Mouse (Mus musculus): ENCODE data around the gene Olfr536. TPM values are rescaled to one million over a fixed set of nuclear protein-coding genes. Genes with fewer than 3 reads are reported as not detected.
"Not testable (repeated sequence)": the region's sequence is repeated elsewhere in the genome, so short reads cannot be mapped to it uniquely, and the experiment has no call there.

Olfr536 gene
- not detected in 2 replicates for polyA plus RNA-seq (2015; fragmentation: Nextera tagmentation; extraction: Ambion mirVana)

DNA sequence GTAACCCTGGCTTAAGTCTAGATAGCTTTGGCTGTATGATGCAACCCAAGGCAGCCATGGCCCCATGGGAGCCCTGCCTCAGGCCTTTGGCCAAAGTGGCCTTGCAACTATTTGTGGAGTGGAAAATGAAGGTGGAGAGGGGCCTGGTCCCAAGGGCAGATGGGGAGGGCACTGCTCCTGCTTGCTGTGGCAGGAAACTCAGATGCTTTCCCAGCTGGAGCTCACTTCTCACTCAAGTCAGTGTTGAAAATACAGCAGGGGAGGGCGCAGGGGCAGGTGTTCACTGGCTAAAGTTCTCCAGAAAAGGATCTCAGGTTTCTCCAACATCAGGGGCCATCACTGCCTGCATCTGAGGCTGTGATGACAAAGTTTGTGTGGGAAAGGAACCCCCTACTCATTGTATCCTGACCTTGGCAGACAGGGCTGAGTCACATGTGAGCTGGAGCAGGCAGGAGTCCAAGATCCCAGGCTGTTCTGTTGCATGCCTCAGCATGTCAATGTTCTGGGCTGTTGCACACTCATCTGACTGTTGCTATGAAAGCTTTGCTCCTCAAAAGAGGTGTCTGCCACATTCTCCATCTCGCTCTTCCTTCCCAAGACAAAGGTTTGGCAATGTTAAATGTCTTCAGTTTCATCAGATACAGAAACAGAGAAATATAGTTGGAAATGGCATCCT is at the start of gene Olfr536:
Olfr536 (minus strand) TSS at position 51 of the 676 bp plus-strand sequence.
- 54% methylated on average over 2 of the region's 2 CpGs for WGBS (ENCODE audit: insufficient replicate concordance)
- H3K27ac ChIP-seq (ENCODE audit: low read length); H3K36me3 ChIP-seq (ENCODE audit: control insufficient read depth, insufficient read depth); H3K9ac ChIP-seq (ENCODE audit: low read depth, low read length); H3K9me3 ChIP-seq (replicated peaks; ENCODE audit: control insufficient read depth, low read length); H3K27me3 ChIP-seq (ENCODE audit: control insufficient read depth, insufficient read depth, low read depth, low read length); ATAC-seq (ENCODE audit: low read depth); H3K4me1 ChIP-seq (ENCODE audit: control insufficient read depth, low read depth, low read length); H3K4me3 ChIP-seq (ENCODE audit: low read depth, low read length); H3K4me2 ChIP-seq (ENCODE audit: low read depth, low read length): not testable (repeated sequence)

DNA sequence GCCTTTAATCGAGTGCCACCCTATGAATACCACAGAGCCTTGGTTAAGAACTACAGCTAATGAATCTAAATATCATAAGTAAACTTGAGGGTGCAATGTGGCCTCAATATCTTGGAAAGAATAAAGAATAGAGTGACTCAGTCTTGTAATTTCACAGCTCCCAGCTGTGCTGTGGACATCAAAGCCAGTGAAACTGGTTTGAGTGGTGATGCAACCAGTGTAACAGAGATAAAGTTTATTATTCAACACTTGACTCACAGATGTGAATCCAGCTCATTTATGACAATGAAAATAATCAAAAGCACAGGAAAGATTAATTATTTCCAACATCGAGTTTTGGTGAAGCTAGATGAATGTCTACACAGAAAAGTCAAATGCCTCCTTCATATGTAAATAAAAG is 32.5 kb upstream of the Olfr536 start:
- ATAC-seq (ENCODE audit: low read depth): no peak
- no peaks in the 10 kb centered on the region for H3K36me3 ChIP-seq (ENCODE audit: control insufficient read depth, insufficient read depth)
- H3K4me2 ChIP-seq (ENCODE audit: low read depth, low read length): no peak overlapping the region
- no peak overlapping the region for H3K27ac ChIP-seq (ENCODE audit: low read length)
- 38% methylated on average over 2 of the region's 2 CpGs for WGBS (ENCODE audit: insufficient replicate concordance)
- no peaks in the 10 kb centered on the region for H3K9me3 ChIP-seq (replicated peaks; ENCODE audit: control insufficient read depth, low read length)
- no peaks in the 10 kb centered on the region for H3K27me3 ChIP-seq (ENCODE audit: control insufficient read depth, insufficient read depth, low read depth, low read length)
- H3K4me3 ChIP-seq (ENCODE audit: low read depth, low read length): no peak overlapping the region
- no peaks in the 10 kb centered on the region for H3K4me1 ChIP-seq (ENCODE audit: control insufficient read depth, low read depth, low read length)
- no peak overlapping the region for H3K9ac ChIP-seq (ENCODE audit: low read depth, low read length)

DNA sequence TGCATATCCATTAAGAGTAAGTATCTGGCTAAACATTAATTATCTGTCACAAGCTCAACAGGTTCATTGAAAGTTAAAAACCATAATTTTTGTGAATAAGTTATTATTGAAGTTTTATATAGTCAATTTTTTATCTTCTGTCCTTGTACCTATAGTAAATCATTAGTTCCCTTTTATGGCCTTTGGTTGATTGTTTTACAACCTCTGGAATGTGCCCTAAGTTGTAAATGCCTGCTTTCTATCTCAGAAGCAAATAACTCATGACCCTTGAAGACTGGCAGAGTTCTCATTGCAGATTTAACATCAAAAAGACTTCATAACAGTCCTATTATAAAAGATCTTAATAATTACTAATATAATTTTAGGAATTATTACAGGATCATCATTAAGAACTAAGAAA is 12.5 kb downstream of the Olfr536 start:
- Histone ChIP-seq H3K27ac (ENCODE audit: low read length) (no peak overlapping the region), H3K4me1 (ENCODE audit: control insufficient read depth, low read depth, low read length) (no peaks in the 10 kb centered on the region), H3K4me2 (ENCODE audit: low read depth, low read length) (no peak overlapping the region), H3K9me3 (replicated peaks; ENCODE audit: control insufficient read depth, low read length) (no peaks in the 10 kb centered on the region), H3K9ac (ENCODE audit: low read depth, low read length) (no peak overlapping the region), H3K36me3 (ENCODE audit: control insufficient read depth, insufficient read depth) (no peaks in the 10 kb centered on the region), H3K4me3 (ENCODE audit: low read depth, low read length) (no peak overlapping the region), H3K27me3 (ENCODE audit: control insufficient read depth, insufficient read depth, low read depth, low read length) (no peaks in the 10 kb centered on the region)
- no peak for ATAC-seq (ENCODE audit: low read depth)

DNA sequence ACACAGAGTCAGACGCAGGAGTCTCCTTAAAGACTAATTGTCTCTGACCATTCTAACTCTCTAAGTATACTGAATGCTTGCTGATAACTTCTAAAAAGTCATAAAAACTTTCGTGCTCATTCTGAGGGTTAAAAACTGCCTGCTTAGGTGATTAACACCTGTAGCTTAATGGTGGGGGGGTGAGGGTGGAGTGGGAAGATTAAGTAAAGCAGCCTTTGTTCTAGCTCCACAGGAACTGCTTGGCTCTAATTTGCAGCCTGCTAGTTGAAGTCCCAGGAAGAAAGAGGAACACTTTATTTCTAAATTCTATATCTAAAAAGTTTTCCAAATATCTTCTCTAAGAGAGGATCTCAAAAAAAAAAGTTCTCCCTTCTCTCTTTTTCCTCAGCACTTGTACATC is 13.0 kb downstream of the Olfr536 start:
- Histone ChIP-seq H3K36me3 (ENCODE audit: control insufficient read depth, insufficient read depth) (no peaks in the 10 kb centered on the region), H3K4me2 (ENCODE audit: low read depth, low read length) (no peak overlapping the region), H3K9ac (ENCODE audit: low read depth, low read length) (no peak overlapping the region), H3K27me3 (ENCODE audit: control insufficient read depth, insufficient read depth, low read depth, low read length) (no peaks in the 10 kb centered on the region), H3K4me1 (ENCODE audit: control insufficient read depth, low read depth, low read length) (no peaks in the 10 kb centered on the region), H3K4me3 (ENCODE audit: low read depth, low read length) (no peak overlapping the region), H3K27ac (ENCODE audit: low read length) (no peak overlapping the region), H3K9me3 (replicated peaks; ENCODE audit: control insufficient read depth, low read length) (no peaks in the 10 kb centered on the region)
- ATAC-seq (ENCODE audit: low read depth): no peak
- WGBS (ENCODE audit: insufficient replicate concordance): 17% methylated on average over 2 of the region's 2 CpGs

DNA sequence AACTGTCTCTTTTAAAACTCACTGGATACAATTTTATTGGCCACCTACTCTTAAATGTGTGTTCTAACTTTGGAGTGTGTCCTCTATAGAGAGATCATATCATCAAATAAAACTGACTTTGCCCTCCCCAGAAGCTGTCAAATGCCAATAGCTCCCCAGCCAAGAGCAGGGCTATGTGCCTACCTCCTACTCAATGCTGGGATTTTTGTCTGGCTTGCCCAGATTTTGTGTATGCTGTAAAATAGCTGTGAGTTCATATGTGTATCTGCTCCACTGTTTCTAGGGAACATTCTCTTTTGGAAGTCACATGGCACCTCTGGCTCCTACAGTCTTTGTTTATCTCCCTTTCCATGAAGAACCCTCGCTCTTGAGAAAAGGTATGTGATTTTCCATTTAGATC is 18.2 kb downstream of the Olfr536 start:
- no peak overlapping the region for H3K4me2 ChIP-seq (ENCODE audit: low read depth, low read length)
- WGBS (ENCODE audit: insufficient replicate concordance): 45% methylated on average over 1 of the region's 1 CpGs
- no peaks in the 10 kb centered on the region for H3K36me3 ChIP-seq (ENCODE audit: control insufficient read depth, insufficient read depth)
- no peaks in the 10 kb centered on the region for H3K9me3 ChIP-seq (replicated peaks; ENCODE audit: control insufficient read depth, low read length)
- ATAC-seq (ENCODE audit: low read depth): no peak
- H3K27ac ChIP-seq (ENCODE audit: low read length): no peak overlapping the region
- no peak overlapping the region for H3K4me3 ChIP-seq (ENCODE audit: low read depth, low read length)
- no peak overlapping the region for H3K9ac ChIP-seq (ENCODE audit: low read depth, low read length)
- H3K4me1 ChIP-seq (ENCODE audit: control insufficient read depth, low read depth, low read length): no peaks in the 10 kb centered on the region
- no peaks in the 10 kb centered on the region for H3K27me3 ChIP-seq (ENCODE audit: control insufficient read depth, insufficient read depth, low read depth, low read length)

DNA sequence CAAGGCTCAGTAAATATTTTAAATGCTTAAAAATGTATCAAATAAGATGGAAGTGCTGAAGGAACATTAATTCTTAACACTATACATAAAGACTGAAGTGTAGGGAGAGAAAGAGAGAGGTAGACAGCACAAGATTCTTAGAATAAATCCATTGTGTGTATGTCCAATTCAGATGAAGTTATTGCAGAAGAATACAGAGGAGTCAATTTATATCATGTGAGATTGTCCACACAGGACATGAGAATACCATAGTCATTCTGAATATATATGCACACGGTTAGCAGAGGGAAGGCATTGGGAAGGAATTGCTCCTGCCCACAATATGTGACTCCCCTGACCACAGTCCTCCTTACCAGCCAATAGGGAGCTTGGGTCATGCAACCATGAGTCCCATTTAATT is 23.3 kb downstream of the Olfr536 start, which contains the start of gene Olfr535:
Olfr535 (plus strand) TSS at position 301 of the 400 bp plus-strand sequence.
- ATAC-seq (ENCODE audit: low read depth): no peak
- Histone ChIP-seq H3K27me3 (ENCODE audit: control insufficient read depth, insufficient read depth, low read depth, low read length) (no peaks in the 10 kb centered on the region), H3K27ac (ENCODE audit: low read length) (no peak within 1 kb of the TSS), H3K36me3 (ENCODE audit: control insufficient read depth, insufficient read depth) (no peaks in the 10 kb centered on the region), H3K9me3 (replicated peaks; ENCODE audit: control insufficient read depth, low read length) (no peaks in the 10 kb centered on the region), H3K9ac (ENCODE audit: low read depth, low read length) (no peak within 1 kb of the TSS), H3K4me1 (ENCODE audit: control insufficient read depth, low read depth, low read length) (no peaks in the 10 kb centered on the region), H3K4me3 (ENCODE audit: low read depth, low read length) (no peak within 1 kb of the TSS), H3K4me2 (ENCODE audit: low read depth, low read length) (no peak within 1 kb of the TSS)
- WGBS (ENCODE audit: insufficient replicate concordance): 61% methylated on average over 1 of the region's 1 CpGs

DNA sequence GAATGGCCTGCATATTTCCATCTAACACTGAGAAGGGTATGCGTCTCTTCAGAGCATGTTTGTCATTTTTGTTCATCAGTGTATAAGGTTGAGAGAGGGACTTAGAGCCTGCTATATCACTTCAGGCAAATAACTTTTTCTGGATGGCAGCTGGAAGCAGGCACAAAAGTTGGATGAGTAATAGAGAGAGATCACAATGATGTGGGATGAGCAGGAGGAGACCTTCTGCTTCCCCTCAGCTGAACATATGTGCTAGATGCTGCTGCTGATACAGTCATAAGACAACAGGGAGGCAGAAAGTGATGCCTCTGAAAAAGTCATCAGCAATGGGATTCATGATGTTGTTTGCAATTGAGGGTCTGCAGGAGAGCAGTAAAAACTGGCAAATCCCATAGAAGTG is 28.5 kb downstream of the Olfr536 start:
- no peak overlapping the region for H3K9ac ChIP-seq (ENCODE audit: low read depth, low read length)
- H3K9me3 ChIP-seq (replicated peaks; ENCODE audit: control insufficient read depth, low read length): no peaks in the 10 kb centered on the region
- H3K27me3 ChIP-seq (ENCODE audit: control insufficient read depth, insufficient read depth, low read depth, low read length): no peaks in the 10 kb centered on the region
- no peak overlapping the region for H3K4me3 ChIP-seq (ENCODE audit: low read depth, low read length)
- no peaks in the 10 kb centered on the region for H3K4me1 ChIP-seq (ENCODE audit: control insufficient read depth, low read depth, low read length)
- no peak overlapping the region for H3K4me2 ChIP-seq (ENCODE audit: low read depth, low read length)
- H3K27ac ChIP-seq (ENCODE audit: low read length): no peak overlapping the region
- ATAC-seq (ENCODE audit: low read depth): no peak
- WGBS (ENCODE audit: insufficient replicate concordance): 70% methylated on average over 1 of the region's 1 CpGs
- no peaks in the 10 kb centered on the region for H3K36me3 ChIP-seq (ENCODE audit: control insufficient read depth, insufficient read depth)

DNA sequence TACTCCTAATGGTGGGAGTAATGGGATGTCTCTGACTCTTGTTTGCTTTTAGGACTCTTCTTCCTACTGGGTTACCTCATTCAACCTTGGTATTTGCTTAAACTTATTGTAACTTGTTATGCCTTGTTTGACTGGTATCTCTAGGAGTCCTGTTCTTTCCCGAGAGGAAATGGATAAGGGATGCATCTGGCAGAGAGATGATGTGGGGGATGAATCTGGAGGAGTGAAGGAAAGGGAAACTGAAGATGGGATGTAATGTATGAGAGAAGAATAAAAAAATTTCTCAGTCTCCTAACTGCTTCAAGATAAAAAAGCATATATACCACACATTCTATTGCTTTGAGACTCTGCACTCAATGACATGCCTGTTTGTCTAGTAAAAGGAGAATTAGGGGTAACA is 29.3 kb downstream of the Olfr536 start:
- H3K36me3 ChIP-seq (ENCODE audit: control insufficient read depth, insufficient read depth): no peaks in the 10 kb centered on the region
- H3K9ac ChIP-seq (ENCODE audit: low read depth, low read length): no peak overlapping the region
- H3K27ac ChIP-seq (ENCODE audit: low read length): no peak overlapping the region
- WGBS (ENCODE audit: insufficient replicate concordance): 40% methylated on average over 1 of the region's 1 CpGs
- H3K4me2 ChIP-seq (ENCODE audit: low read depth, low read length): no peak overlapping the region
- H3K4me3 ChIP-seq (ENCODE audit: low read depth, low read length): no peak overlapping the region
- no peaks in the 10 kb centered on the region for H3K9me3 ChIP-seq (replicated peaks; ENCODE audit: control insufficient read depth, low read length)
- H3K27me3 ChIP-seq (ENCODE audit: control insufficient read depth, insufficient read depth, low read depth, low read length): no peaks in the 10 kb centered on the region
- H3K4me1 ChIP-seq (ENCODE audit: control insufficient read depth, low read depth, low read length): no peaks in the 10 kb centered on the region
- no peak for ATAC-seq (ENCODE audit: low read depth)

DNA sequence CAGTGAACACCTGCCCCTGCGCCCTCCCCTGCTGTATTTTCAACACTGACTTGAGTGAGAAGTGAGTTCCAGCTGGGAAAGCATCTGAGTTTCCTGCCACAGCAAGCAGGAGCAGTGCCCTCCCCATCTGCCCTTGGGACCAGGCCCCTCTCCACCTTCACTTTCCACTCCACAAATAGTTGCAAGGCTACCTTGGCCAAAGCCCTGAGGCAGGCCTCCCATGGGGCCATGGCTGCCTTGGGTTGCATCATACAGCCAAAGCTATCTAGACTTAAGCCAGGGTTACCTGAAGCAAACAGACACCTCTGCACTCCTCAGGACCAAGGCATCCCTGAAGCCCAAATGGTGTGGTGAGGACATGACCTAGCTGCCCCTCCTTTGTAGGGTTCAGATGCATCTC is 44.1 kb downstream of the Olfr536 start, which contains the start of gene Olfr533:
Olfr533 (plus strand) TSS at position 301 of the 400 bp plus-strand sequence.
- ATAC-seq (ENCODE audit: low read depth); H3K9ac ChIP-seq (ENCODE audit: low read depth, low read length); H3K4me3 ChIP-seq (ENCODE audit: low read depth, low read length); H3K27me3 ChIP-seq (ENCODE audit: control insufficient read depth, insufficient read depth, low read depth, low read length); H3K36me3 ChIP-seq (ENCODE audit: control insufficient read depth, insufficient read depth); H3K27ac ChIP-seq (ENCODE audit: low read length); H3K4me1 ChIP-seq (ENCODE audit: control insufficient read depth, low read depth, low read length); H3K4me2 ChIP-seq (ENCODE audit: low read depth, low read length); H3K9me3 ChIP-seq (replicated peaks; ENCODE audit: control insufficient read depth, low read length): not testable (repeated sequence)
- 17% methylated on average over 1 of the region's 1 CpGs for WGBS (ENCODE audit: insufficient replicate concordance)

All from liver, embryonic 16.5 days (tissue).